In the genomic region with DNA sequence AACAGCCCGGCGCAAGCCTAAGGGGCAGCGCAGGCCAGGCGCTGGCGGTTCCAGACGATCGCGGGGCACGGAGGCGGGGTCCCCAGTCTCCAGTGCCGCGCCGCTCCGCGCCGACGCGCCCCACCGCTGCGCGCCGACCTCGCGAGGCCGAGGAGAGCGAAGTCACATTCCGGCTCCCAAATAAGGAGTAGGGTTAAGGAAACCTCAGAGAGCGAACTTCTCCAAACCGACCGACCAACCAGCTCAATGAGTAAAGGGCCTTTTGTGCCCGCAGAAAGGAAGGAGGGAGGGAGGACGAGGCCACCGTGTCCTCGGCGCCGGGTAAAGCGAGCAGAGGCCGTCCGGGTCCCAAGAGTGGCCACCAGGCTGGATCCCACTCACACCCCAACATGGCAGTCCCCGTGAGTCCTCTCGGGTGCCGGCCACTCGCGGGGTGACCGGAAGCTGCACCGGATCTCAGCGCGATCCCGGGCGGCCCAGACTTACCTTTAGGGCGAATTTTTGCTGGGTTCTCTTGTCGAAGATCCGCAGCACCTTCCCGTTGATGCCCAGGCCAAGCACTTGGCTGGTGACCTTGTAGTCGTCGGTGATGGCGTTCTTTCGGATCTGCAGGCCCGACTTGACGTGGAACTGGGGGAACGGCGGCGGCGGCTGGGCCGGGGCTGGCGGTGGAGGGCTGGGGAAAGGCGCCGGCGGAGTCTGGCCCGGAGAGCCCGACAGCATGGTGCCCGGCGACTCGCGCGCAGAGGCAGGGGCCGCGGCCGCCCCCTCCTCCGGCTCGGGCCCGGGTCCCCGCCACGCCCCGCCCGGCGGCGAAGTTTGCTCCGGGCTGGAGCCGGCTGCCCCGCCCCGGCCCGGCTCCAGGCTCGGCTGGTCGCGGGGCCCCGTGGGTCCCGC, we compare ENCODE assay signal across 8 mouse cellular contexts. TPM values are rescaled to one million over a fixed set of nuclear protein-coding genes. Genes with fewer than 3 reads are reported as not detected.
DNase-seq lines count a peak whose midpoint lies in the region; ATAC-seq and TF ChIP-seq lines count a peak whose summit lies in the region.

No protein-coding gene starts in this region.

- intact Hi-C loops in left cerebral cortex, postnatal 36 days (cut with DNase I) = loop anchor here (5.0 kb wide), 1 partner anchor 35 kb away; no protein-coding TSS in a partner anchor

- no peak for DNase-seq in frontal cortex, postnatal 14 days (ENCODE audit: low spot score in 2 of 2)
- peak; percentile 65 for DNase-seq in brain, embryonic 14.5 days (ENCODE audit: low read depth)
- peak; percentile 81 for DNase-seq in heart, postnatal 4 days
- peak; percentile 46 to 62 for DNase-seq in left cerebral cortex, postnatal 36 days (ENCODE audit: low spot score in 2 of 2)
- DNase-seq in spleen, adult 2 months (ENCODE audit: low read depth in 1 of 2, low spot score in 2 of 2) = peak; percentile 40 to 41

- no peaks in the 10 kb centered on the region for H3K36me3 ChIP-seq in forebrain, embryonic 13.5 days (ENCODE audit: poor library complexity, severe bottlenecking)
- no peaks in the 10 kb centered on the region for H3K36me3 ChIP-seq in spleen, adult 2 months (ENCODE audit: control insufficient read depth, insufficient read depth, low read length)

- peak overlapping the region; percentile 81 for H3K4me2 ChIP-seq in forebrain, embryonic 13.5 days

- no peak for TF ChIP-seq CTCF in brain, embryonic 14.5 days (IDR thresholded peaks at IDR 0.05; ENCODE audit: borderline replicate concordance, extremely low read depth, insufficient read depth, insufficient read length)
- TF ChIP-seq CTCF in spleen, adult 2 months (IDR thresholded peaks at IDR 0.05; ENCODE audit: extremely low read depth, insufficient read depth, insufficient read length, insufficient replicate concordance) = no peak

- peak overlapping the region; percentile 79 for H3K27ac ChIP-seq in forebrain, embryonic 13.5 days
- peak overlapping the region; percentile 75 for H3K27ac ChIP-seq in spleen, adult 2 months (ENCODE audit: insufficient read depth, low read length)

- H3K27me3 ChIP-seq in forebrain, embryonic 13.5 days = no peaks in the 10 kb centered on the region
- H3K27me3 ChIP-seq in spleen, adult 2 months (ENCODE audit: control insufficient read depth, insufficient read depth, low read length) = no peaks in the 10 kb centered on the region

- H3K4me3 ChIP-seq in forebrain, embryonic 13.5 days = peak overlapping the region; percentile 92
- H3K4me3 ChIP-seq in spleen, adult 2 months (ENCODE audit: extremely low read depth, insufficient read depth, insufficient read length) = peak overlapping the region; percentile 76

- peaks cover 37% of the 10 kb centered on the region for H3K4me1 ChIP-seq in forebrain, embryonic 13.5 days
- peaks cover 10% of the 10 kb centered on the region; the same call in 1 of the 2 replicates for H3K4me1 ChIP-seq in spleen, adult 2 months (ENCODE audit: control insufficient read depth, insufficient read depth, insufficient read length)

- WGBS in forebrain, embryonic 13.5 days = under 1% methylated on average over 79 of the region's 98 CpGs
- WGBS in spleen, adult 2 months = under 1% methylated on average over 96 of the region's 98 CpGs

- no peak for TF ChIP-seq POLR2A in brain, embryonic 14.5 days (IDR thresholded peaks at IDR 0.05; ENCODE audit: borderline replicate concordance, extremely low read depth, insufficient read depth, insufficient read length, poor library complexity, severe bottlenecking)
- TF ChIP-seq POLR2A in spleen, adult 2 months (IDR thresholded peaks at IDR 0.05; ENCODE audit: low read depth, low read length) = no peak

- ATAC-seq in frontal cortex, adult (ENCODE audit: low TSS enrichment) = peak; percentile 35
- peak; percentile 56 for ATAC-seq in forebrain, embryonic 13.5 days
- ATAC-seq in megakaryocyte-erythroid progenitor cell, adult 5-6 weeks (replicated peaks; ENCODE audit: low FRiP score, low TSS enrichment, poor library complexity, severe bottlenecking) = peak; percentile 51

- no peaks in the 10 kb centered on the region for H3K9me3 ChIP-seq in forebrain, embryonic 13.5 days (replicated peaks)

- H3K9ac ChIP-seq in forebrain, embryonic 13.5 days = peak overlapping the region; percentile 94

RNA-seq across cellular contexts. Expression of gene Mapkapk2, which starts 0.6 kb away (rescaled TPM):
- 50.5 and 52.9 TPM in 2 replicates for polyA plus RNA-seq in brain, embryonic 14.5 days (2012; rRNA removed)
- 28.4 and 30.5 TPM in 2 replicates for polyA plus RNA-seq in forebrain, embryonic 13.5 days (2015; fragmentation: Nextera tagmentation; extraction: Ambion mirVana)
- total RNA-seq in heart, postnatal 4 days (2021) = 100 to 1,000 TPM; 206 to 226 TPM
- 10 to 100 TPM; 26.3 to 30.7 TPM for total RNA-seq in left cerebral cortex, postnatal 36 days (2021)
- 43.1 and 46.2 TPM in 2 replicates for total RNA-seq in megakaryocyte-erythroid progenitor cell, adult 5-6 weeks (2014; fragmentation: Nextera tagmentation)
- 37.1 and 42.6 TPM in 2 replicates for total RNA-seq in megakaryocyte-erythroid progenitor cell, adult 5-6 weeks (2017)
- 55.3 and 72.5 TPM in 2 replicates for polyA plus RNA-seq in spleen, adult 2 months (2012; rRNA removed)

RNA-seq across cellular contexts. Expression of gene Dyrk3, which starts 41.1 kb away (rescaled TPM):
- polyA plus RNA-seq in brain, embryonic 14.5 days (2012; rRNA removed) = 12.7 and 13.6 TPM in 2 replicates
- polyA plus RNA-seq in forebrain, embryonic 13.5 days (2015; fragmentation: Nextera tagmentation; extraction: Ambion mirVana) = 16.7 and 18.9 TPM in 2 replicates
- 1 to 10 TPM; 1.2 to 1.7 TPM for total RNA-seq in heart, postnatal 4 days (2021)
- total RNA-seq in left cerebral cortex, postnatal 36 days (2021) = 10 to 100 TPM in 1 of 2 experiments, 1 to 10 TPM in 1; 8.1 to 14.0 TPM
- total RNA-seq in megakaryocyte-erythroid progenitor cell, adult 5-6 weeks (2014; fragmentation: Nextera tagmentation) = 18.2 and 19.6 TPM in 2 replicates
- 20.0 and 31.3 TPM in 2 replicates for total RNA-seq in megakaryocyte-erythroid progenitor cell, adult 5-6 weeks (2017)
- polyA plus RNA-seq in spleen, adult 2 months (2012; rRNA removed) = 3.6 and 4.6 TPM in 2 replicates

RNA-seq across cellular contexts. Expression of gene Eif2d, which starts 55.9 kb away (rescaled TPM):
- polyA plus RNA-seq in brain, embryonic 14.5 days (2012; rRNA removed) = 53.0 and 69.8 TPM in 2 replicates
- polyA plus RNA-seq in forebrain, embryonic 13.5 days (2015; fragmentation: Nextera tagmentation; extraction: Ambion mirVana) = 55.0 and 60.6 TPM in 2 replicates
- total RNA-seq in heart, postnatal 4 days (2021) = 10 to 100 TPM; 36.7 to 37.1 TPM
- total RNA-seq in left cerebral cortex, postnatal 36 days (2021) = 10 to 100 TPM; 31.6 to 38.6 TPM
- total RNA-seq in megakaryocyte-erythroid progenitor cell, adult 5-6 weeks (2014; fragmentation: Nextera tagmentation) = 73.6 and 79.4 TPM in 2 replicates
- 37.4 and 48.3 TPM in 2 replicates for total RNA-seq in megakaryocyte-erythroid progenitor cell, adult 5-6 weeks (2017)
- 17.4 and 19.6 TPM in 2 replicates for polyA plus RNA-seq in spleen, adult 2 months (2012; rRNA removed)

Comparison
In these comparisons a context has a peak if more than half of its experiments do, and no peak if none do; other contexts are left out.
1. DNase-seq: peak in brain, embryonic 14.5 days (single experiment), heart, postnatal 4 days (single experiment), left cerebral cortex, postnatal 36 days (2 of 2) and spleen, adult 2 months (2 of 2); none in frontal cortex, postnatal 14 days (0 of 2).
2. RNA of gene Mapkapk2, which starts 0.6 kb away (total RNA-seq): 206 to 226 TPM in heart, postnatal 4 days; 37.1 to 46.2 TPM in megakaryocyte-erythroid progenitor cell, adult 5-6 weeks and 26.3 to 30.7 TPM in left cerebral cortex, postnatal 36 days; every median in the first group is over 4 times any median in the second.
3. Peak in every context shown above with its lines, with median percentiles within 50 percentile points of each other: ATAC-seq.